Mouse (Mus musculus): ENCODE data around the gene Crhr1. TPM values are rescaled to one million over a fixed set of nuclear protein-coding genes. Genes with fewer than 3 reads are reported as not detected.
A peak's percentile ranks its signal among the peaks of the same experiment; 100 is the strongest.

Crhr1 gene
- polyA plus RNA-seq, 1 experiment = 0.24 TPM

GRCm38 (mm10) chr11:104158260-104158907 is 25.7 kb downstream of the Crhr1 start:
- Histone ChIP-seq H3K27ac (ENCODE audit: control insufficient read depth, insufficient read depth, low read length) (no peak overlapping the region), H3K27me3 (ENCODE audit: control insufficient read depth, insufficient read depth, low read length) (no peaks in the 10 kb centered on the region), H3K4me3 (ENCODE audit: control insufficient read depth, insufficient read depth, low read length) (no peak overlapping the region), H3K36me3 (ENCODE audit: control insufficient read depth, insufficient read depth, low read length) (no peaks in the 10 kb centered on the region), H3K4me1 (replicated peaks; ENCODE audit: control insufficient read depth, insufficient read depth, low read length) (no peaks in the 10 kb centered on the region)
- DNase-seq = no peak
- 19% methylated on average over 17 of the region's 17 CpGs for WGBS
- no peak for TF ChIP-seq CTCF (IDR thresholded peaks at IDR 0.05; ENCODE audit: borderline replicate concordance, control insufficient read depth, extremely low read depth, insufficient read depth, low read length, poor library complexity)
- no peak for TF ChIP-seq POLR2A (IDR thresholded peaks at IDR 0.05; ENCODE audit: control insufficient read depth, extremely low read depth, insufficient read depth, low read length, poor library complexity)

DNA sequence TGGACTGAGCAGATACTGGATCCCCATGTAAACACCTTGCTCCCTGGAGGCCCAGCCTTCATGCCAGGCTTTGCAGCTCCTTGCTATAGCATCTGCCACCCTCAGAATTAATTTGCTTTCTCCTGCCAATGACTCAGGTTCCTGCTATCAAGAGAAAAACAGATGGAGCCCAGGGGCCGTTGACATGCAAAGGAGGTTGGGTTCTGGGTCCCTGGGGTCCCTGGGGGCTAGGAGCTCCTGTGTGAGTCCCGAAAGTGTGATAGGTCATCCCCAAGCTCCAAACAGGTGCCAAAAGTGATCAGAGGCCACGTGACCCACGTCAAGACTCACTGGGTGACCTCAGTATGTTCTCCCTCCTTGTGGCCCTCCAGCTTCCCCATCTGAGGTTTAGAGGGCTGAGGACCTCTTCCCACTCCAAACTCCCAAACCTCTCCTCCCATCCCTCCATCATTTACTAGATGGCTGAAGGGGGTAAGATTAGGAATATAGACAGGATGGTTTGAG is 27.2 kb downstream of the Crhr1 start:
- H3K27ac ChIP-seq (ENCODE audit: control insufficient read depth, insufficient read depth, low read length) = no peak overlapping the region
- TF ChIP-seq POLR2A (IDR thresholded peaks at IDR 0.05; ENCODE audit: control insufficient read depth, extremely low read depth, insufficient read depth, low read length, poor library complexity) (no peak), CTCF (IDR thresholded peaks at IDR 0.05; ENCODE audit: borderline replicate concordance, control insufficient read depth, extremely low read depth, insufficient read depth, low read length, poor library complexity) (no peak)
- H3K36me3 ChIP-seq (ENCODE audit: control insufficient read depth, insufficient read depth, low read length) = no peaks in the 10 kb centered on the region
- 72% methylated on average over 4 of the region's 4 CpGs for WGBS
- no peaks in the 10 kb centered on the region for H3K4me1 ChIP-seq (replicated peaks; ENCODE audit: control insufficient read depth, insufficient read depth, low read length)
- H3K4me3 ChIP-seq (ENCODE audit: control insufficient read depth, insufficient read depth, low read length) = no peak overlapping the region
- no peaks in the 10 kb centered on the region for H3K27me3 ChIP-seq (ENCODE audit: control insufficient read depth, insufficient read depth, low read length)
- no peak for DNase-seq

DNA sequence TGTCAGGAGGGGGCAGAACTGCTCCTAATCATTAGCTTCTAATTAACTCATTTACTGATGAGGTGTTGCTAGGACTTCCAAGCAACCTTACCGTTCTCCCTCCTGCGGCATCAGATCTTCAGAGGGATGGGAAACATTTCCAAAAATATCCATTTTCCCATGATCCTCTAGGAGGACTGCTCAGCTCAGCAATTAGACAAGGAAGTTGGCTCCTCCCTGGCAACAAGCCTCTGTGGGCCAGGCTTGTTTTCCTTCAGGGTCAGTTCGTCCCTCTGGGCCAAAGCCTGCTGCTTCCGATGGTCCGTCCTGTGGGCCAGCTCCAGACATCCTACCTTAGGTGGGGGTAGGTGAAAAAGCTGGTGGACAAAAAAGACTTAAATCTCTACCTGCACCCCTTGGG is 28.5 kb downstream of the Crhr1 start:
- H3K27ac ChIP-seq (ENCODE audit: control insufficient read depth, insufficient read depth, low read length) = no peak overlapping the region
- no peaks in the 10 kb centered on the region for H3K4me1 ChIP-seq (replicated peaks; ENCODE audit: control insufficient read depth, insufficient read depth, low read length)
- WGBS = 86% methylated on average over 5 of the region's 5 CpGs
- H3K36me3 ChIP-seq (ENCODE audit: control insufficient read depth, insufficient read depth, low read length) = no peaks in the 10 kb centered on the region
- H3K4me3 ChIP-seq (ENCODE audit: control insufficient read depth, insufficient read depth, low read length) = no peak overlapping the region
- no peaks in the 10 kb centered on the region for H3K27me3 ChIP-seq (ENCODE audit: control insufficient read depth, insufficient read depth, low read length)
- TF ChIP-seq POLR2A (IDR thresholded peaks at IDR 0.05; ENCODE audit: control insufficient read depth, extremely low read depth, insufficient read depth, low read length, poor library complexity) (no peak), CTCF (IDR thresholded peaks at IDR 0.05; ENCODE audit: borderline replicate concordance, control insufficient read depth, extremely low read depth, insufficient read depth, low read length, poor library complexity) (no peak)
- no peak for DNase-seq

GRCm38 (mm10) chr11:104164257-104164656 is 31.6 kb downstream of the Crhr1 start:
- Histone ChIP-seq H3K27ac (ENCODE audit: control insufficient read depth, insufficient read depth, low read length) (no peak overlapping the region), H3K4me1 (replicated peaks; ENCODE audit: control insufficient read depth, insufficient read depth, low read length) (no peaks in the 10 kb centered on the region), H3K4me3 (ENCODE audit: control insufficient read depth, insufficient read depth, low read length) (no peak overlapping the region), H3K36me3 (ENCODE audit: control insufficient read depth, insufficient read depth, low read length) (no peaks in the 10 kb centered on the region), H3K27me3 (ENCODE audit: control insufficient read depth, insufficient read depth, low read length) (no peaks in the 10 kb centered on the region)
- DNase-seq = no peak
- TF ChIP-seq POLR2A (IDR thresholded peaks at IDR 0.05; ENCODE audit: control insufficient read depth, extremely low read depth, insufficient read depth, low read length, poor library complexity) = no peak
- no peak for TF ChIP-seq CTCF (IDR thresholded peaks at IDR 0.05; ENCODE audit: borderline replicate concordance, control insufficient read depth, extremely low read depth, insufficient read depth, low read length, poor library complexity)
- 92% methylated on average over 10 of the region's 10 CpGs for WGBS

GRCm38 (mm10) chr11:104171281-104171781 is 38.7 kb downstream of the Crhr1 start:
- DNase-seq = peak; percentile 53
- WGBS = 41% methylated on average over 12 of the region's 12 CpGs
- H3K27me3 ChIP-seq (ENCODE audit: control insufficient read depth, insufficient read depth, low read length) = no peaks in the 10 kb centered on the region

GRCm38 (mm10) chr11:104178893-104179292 is 46.2 kb downstream of the Crhr1 start:
- no peak for DNase-seq
- Histone ChIP-seq H3K27me3 (ENCODE audit: control insufficient read depth, insufficient read depth, low read length) (no peaks in the 10 kb centered on the region), H3K4me3 (ENCODE audit: control insufficient read depth, insufficient read depth, low read length) (no peak overlapping the region), H3K36me3 (ENCODE audit: control insufficient read depth, insufficient read depth, low read length) (no peaks in the 10 kb centered on the region), H3K4me1 (replicated peaks; ENCODE audit: control insufficient read depth, insufficient read depth, low read length) (no peaks in the 10 kb centered on the region), H3K27ac (ENCODE audit: control insufficient read depth, insufficient read depth, low read length) (no peak overlapping the region)
- TF ChIP-seq POLR2A (IDR thresholded peaks at IDR 0.05; ENCODE audit: control insufficient read depth, extremely low read depth, insufficient read depth, low read length, poor library complexity) (no peak), CTCF (IDR thresholded peaks at IDR 0.05; ENCODE audit: borderline replicate concordance, control insufficient read depth, extremely low read depth, insufficient read depth, low read length, poor library complexity) (no peak)
- 35% methylated on average over 7 of the region's 7 CpGs for WGBS

More at GRCm38 (mm10) chr11:104171281-104171781, 38.7 kb downstream of the Crhr1 start:
- no peak overlapping the region for H3K4me3 ChIP-seq (ENCODE audit: control insufficient read depth, insufficient read depth, low read length)
- no peak overlapping the region for H3K27ac ChIP-seq (ENCODE audit: control insufficient read depth, insufficient read depth, low read length)
- peak; percentile 80; the same call in 1 of the 2 replicates for TF ChIP-seq CTCF (IDR thresholded peaks at IDR 0.05; ENCODE audit: borderline replicate concordance, control insufficient read depth, extremely low read depth, insufficient read depth, low read length, poor library complexity)
- no peak for TF ChIP-seq POLR2A (IDR thresholded peaks at IDR 0.05; ENCODE audit: control insufficient read depth, extremely low read depth, insufficient read depth, low read length, poor library complexity)
- no peaks in the 10 kb centered on the region for H3K4me1 ChIP-seq (replicated peaks; ENCODE audit: control insufficient read depth, insufficient read depth, low read length)
- no peaks in the 10 kb centered on the region for H3K36me3 ChIP-seq (ENCODE audit: control insufficient read depth, insufficient read depth, low read length)
